Mouse (Mus musculus) retina, adult 2 months (tissue): Measurements from ENCODE around the gene Pth2.

ENCODE experiments used
- DNase-seq: peaks from one replicate; pipeline ENCODE4 v3.0.0-alpha.2; 2012; ENCODE audit warnings: low read depth, low spot score

The Pth2 gene

GRCm38 (mm10) chr7:45153586-45153985, 27.2 kb upstream of the Pth2 start:
- no peak for DNase-seq

GRCm38 (mm10) chr7:45154096-45154992, 26.5 kb upstream of the Pth2 start, which contains the start of the genes Pih1d1 and Aldh16a1:
TSS of gene Pih1d1 (plus strand) at chr7:45154303.
TSS of gene Aldh16a1 (minus strand) at chr7:45154584.
- peak; percentile 91 for DNase-seq

GRCm38 (mm10) chr7:45154993-45155514, 25.7 kb upstream of the Pth2 start:
- DNase-seq, result no peak

GRCm38 (mm10) chr7:45155590-45155989, 25.2 kb upstream of the Pth2 start:
- no peak for DNase-seq

GRCm38 (mm10) chr7:45156206-45156605, 24.6 kb upstream of the Pth2 start:
- DNase-seq, result no peak

- DNase-seq, result no peak
Observed at GRCm38 (mm10) chr7:45157459-45157858, 23.3 kb upstream of the Pth2 start.

- DNase-seq, result no peak
Observed at GRCm38 (mm10) chr7:45158991-45159390, 21.8 kb upstream of the Pth2 start.

GRCm38 (mm10) chr7:45160316-45160800, 20.4 kb upstream of the Pth2 start:
- DNase-seq, result no peak

GRCm38 (mm10) chr7:45160866-45161265, 19.9 kb upstream of the Pth2 start:
- no peak for DNase-seq

GRCm38 (mm10) chr7:45161612-45162473, 19.0 kb upstream of the Pth2 start:
- peak; percentile 74 for DNase-seq

GRCm38 (mm10) chr7:45162551-45162950, 18.2 kb upstream of the Pth2 start:
- no peak for DNase-seq

GRCm38 (mm10) chr7:45162996-45163615, 17.7 kb upstream of the Pth2 start:
- DNase-seq, result no peak

- no peak for DNase-seq
Observed at GRCm38 (mm10) chr7:45163735-45164490, 16.9 kb upstream of the Pth2 start, which contains the start of gene Slc17a7. TSS of gene Slc17a7 (plus strand) at chr7:45163949.

GRCm38 (mm10) chr7:45164833-45165232, 16.0 kb upstream of the Pth2 start:
- DNase-seq, result no peak

- DNase-seq, result no peak
Observed at GRCm38 (mm10) chr7:45165701-45166100, 15.1 kb upstream of the Pth2 start.

- no peak for DNase-seq
Observed at GRCm38 (mm10) chr7:45166950-45167401, 13.8 kb upstream of the Pth2 start.

- no peak for DNase-seq
Observed at GRCm38 (mm10) chr7:45167761-45168445, 12.9 kb upstream of the Pth2 start.

- DNase-seq, result no peak
Observed at GRCm38 (mm10) chr7:45168656-45169055, 12.1 kb upstream of the Pth2 start.

- DNase-seq, result no peak
Observed at GRCm38 (mm10) chr7:45169495-45169894, 11.3 kb upstream of the Pth2 start.

- DNase-seq, result no peak
Observed at GRCm38 (mm10) chr7:45172974-45173373, 7.8 kb upstream of the Pth2 start.
